Mouse (Mus musculus) right cerebral cortex, postnatal 10 days (tissue): ENCODE results near the gene Lrriq1.
A peak's percentile ranks its signal among the peaks of the same experiment; 100 is the strongest.

Experiments
- DNase-seq, 2 experiments: peaks; one replicate each; pipeline ENCODE4 v3.0.0; 2021; ENCODE audit warnings: low spot score in 2 of 2

Lrriq1 gene

GRCm38 (mm10) chr10:103235707-103236459 is at the start of gene Lrriq1:
Gene Lrriq1, minus strand, starts transcription at chr10:103236322.
- peak; percentile 93 to 95 for DNase-seq

- peak in 1 of 2 experiments; percentile 16 for DNase-seq
These were observed 18.0 kb upstream of the Lrriq1 start for GRCm38 (mm10) chr10:103253842-103254803.

- no peak for DNase-seq
These were observed 294 bp upstream of the Lrriq1 start for GRCm38 (mm10) chr10:103236460-103236772.

- no peak for DNase-seq
These were observed 9.5 kb downstream of the Lrriq1 start for GRCm38 (mm10) chr10:103226646-103227045.

DNA sequence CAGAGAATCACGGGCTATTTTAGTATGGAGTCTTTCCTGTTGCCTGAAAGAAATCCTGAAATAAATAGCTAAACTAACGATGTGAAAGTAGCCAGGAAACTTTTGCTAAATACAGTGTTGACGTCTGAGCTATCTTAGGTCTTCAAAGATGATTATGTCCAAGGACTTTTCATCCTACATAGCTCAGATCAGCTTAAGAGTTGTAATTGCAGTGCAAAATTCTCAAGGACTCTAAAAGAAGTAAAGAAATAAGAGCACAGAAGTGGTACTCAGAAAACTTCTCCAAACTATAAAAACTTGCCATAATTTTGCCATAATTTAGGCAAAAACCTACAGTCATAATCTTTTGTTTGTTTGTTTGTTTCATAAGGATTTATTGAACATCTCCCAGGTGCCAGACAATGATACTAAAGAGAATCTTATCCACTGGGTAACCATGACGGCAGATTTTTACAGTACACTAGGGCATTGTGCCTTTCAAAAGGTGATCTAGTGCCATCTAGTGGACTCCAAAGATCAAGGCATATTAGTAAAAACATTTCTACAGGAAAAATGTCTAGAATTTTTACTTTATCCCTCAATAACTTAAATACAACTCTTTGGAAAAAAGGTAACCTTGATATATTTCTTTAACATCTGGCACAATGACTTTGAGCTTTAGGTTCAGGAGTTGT is 41.3 kb downstream of the Lrriq1 start:
- DNase-seq = no peak

DNA sequence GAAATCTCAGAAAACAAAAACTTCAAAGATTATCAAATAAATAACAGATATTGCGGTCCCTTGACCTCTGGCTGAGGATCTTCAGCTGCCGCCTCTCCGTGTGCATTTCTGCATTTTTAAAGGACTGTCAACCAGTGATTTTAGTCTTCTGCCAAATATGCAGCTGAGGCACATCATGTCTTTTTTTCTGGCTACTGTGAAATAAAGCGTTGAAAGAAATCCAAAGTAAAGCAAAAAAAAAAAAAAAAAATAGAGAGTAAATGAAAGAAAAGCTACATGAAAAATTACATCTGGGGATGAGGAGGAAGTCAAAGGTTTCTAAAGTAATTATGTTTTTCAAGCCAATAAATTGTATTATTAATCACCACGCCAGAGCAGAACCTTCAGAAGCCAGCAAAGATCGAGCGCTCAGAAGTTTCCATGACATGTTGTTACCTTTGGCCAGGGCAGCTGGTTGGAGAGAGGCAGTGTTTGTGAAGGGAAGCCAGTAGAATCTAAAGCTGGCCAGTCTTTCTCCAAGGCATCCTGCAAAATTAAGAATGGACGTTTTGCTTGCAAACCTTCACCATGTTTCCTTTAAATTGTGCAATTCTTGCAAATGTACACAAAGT is 90.2 kb downstream of the Lrriq1 start:
- DNase-seq = no peak

- DNase-seq = no peak
These were observed 91.0 kb downstream of the Lrriq1 start for GRCm38 (mm10) chr10:103144927-103145768.

- DNase-seq = no peak
These were observed 93.6 kb downstream of the Lrriq1 start for GRCm38 (mm10) chr10:103142526-103142925.

GRCm38 (mm10) chr10:103141532-103141931 is 94.6 kb downstream of the Lrriq1 start:
- peak; percentile 35 to 42 for DNase-seq

GRCm38 (mm10) chr10:103140609-103141008 is 95.5 kb downstream of the Lrriq1 start:
- no peak for DNase-seq

- DNase-seq = no peak
These were observed 121.5 kb downstream of the Lrriq1 start for GRCm38 (mm10) chr10:103114629-103115028.

- DNase-seq = no peak
These were observed 128.0 kb downstream of the Lrriq1 start for GRCm38 (mm10) chr10:103108090-103108489.

DNA sequence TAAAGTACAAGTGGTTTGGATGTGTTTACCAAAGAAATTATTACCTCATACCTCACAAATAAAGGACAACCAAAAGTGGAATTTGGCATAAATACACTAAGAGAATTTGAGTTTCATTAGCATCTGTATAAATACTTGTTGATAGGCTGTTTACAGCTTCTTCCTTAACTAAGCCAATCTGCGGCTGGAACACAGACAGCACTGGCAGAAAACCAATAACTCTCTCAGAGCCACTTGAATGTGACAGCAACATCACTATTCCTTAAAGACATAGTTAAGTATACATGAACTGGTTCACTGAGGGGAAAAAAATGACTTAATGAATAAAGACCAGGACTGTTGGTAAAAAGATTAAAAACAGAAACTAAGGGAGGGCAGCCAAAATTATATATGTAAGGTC is 150.0 kb downstream of the Lrriq1 start:
- no peak for DNase-seq

DNA sequence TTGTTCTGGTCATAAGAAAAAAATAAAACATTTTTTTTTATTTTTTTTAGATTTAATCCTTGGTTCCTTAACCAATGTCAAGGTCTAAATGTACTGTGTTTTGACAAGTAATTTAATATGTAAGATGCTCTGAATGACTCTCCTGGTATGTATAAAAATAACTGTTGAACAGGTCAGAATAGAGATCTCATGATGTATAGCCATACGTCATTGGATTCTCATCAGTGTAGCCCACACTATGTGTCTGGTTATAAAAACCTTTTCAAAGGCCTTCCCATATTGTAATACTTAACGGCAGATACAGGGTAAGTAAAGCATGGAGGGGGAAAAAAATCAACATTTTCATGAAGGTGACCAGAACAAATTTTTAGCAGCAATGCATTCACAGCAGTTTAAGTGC is 186.5 kb downstream of the Lrriq1 start:
- DNase-seq = no peak

DNA sequence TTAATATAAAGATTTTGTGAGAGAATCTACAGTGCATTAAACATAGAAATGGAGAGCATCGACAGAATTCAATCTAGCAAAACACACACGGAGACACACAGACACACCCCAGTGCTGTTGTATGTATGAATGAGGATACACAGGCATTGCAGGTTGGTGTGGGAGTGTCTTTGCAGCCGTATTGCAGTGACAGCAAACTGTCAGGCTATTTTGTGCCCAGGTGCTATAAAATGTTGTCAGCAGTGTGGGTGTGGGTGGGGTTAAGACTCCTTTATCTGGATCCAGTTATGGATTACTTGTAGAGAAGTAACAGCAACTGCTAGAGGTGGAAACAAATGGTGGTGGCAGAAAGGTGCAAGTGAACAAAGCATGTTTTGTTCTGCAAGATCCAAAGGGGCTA is 189.5 kb downstream of the Lrriq1 start:
- DNase-seq = no peak

DNA sequence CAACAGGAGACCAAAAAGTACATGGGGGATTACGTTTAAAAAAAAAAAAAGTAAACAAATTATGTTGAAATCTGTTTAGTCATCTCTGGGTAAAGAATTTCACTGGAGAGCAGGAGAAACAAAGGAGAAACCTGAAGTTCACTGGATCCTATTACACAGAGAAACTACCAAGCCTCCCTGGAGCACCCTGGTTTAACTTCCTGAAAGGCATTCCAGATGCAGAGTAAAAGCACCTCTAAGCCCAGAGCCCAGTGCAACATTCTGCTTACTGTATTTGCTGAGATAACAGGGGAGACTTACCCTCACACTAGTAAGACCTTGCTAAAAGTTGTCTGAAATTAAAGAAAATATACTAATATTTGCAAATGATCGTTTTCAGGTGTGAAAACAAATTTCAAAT is 191.1 kb downstream of the Lrriq1 start:
- DNase-seq = no peak

- DNase-seq = no peak
These were observed 201.0 kb downstream of the Lrriq1 start for GRCm38 (mm10) chr10:103035002-103035640.

GRCm38 (mm10) chr10:103030931-103031330 is 205.2 kb downstream of the Lrriq1 start:
- DNase-seq = no peak

GRCm38 (mm10) chr10:103029730-103030490 is 206.2 kb downstream of the Lrriq1 start, which contains the start of gene Alx1:
Gene Alx1, minus strand, starts transcription at chr10:103030215.
- DNase-seq = peak in 1 of 2 experiments; percentile 22
